Mouse (Mus musculus) mesoderm, embryonic 11.5 days (tissue): Measurements from ENCODE around the gene Arhgef11.
"Not testable (repeated sequence)": the region's sequence is repeated elsewhere in the genome, so short reads cannot be mapped to it uniquely, and the experiment has no call there.

Source experiments
- DNase-seq: peaks from one replicate; pipeline ENCODE4 v3.0.0-alpha.2; 2012; ENCODE audit warnings: low read depth, low spot score

The Arhgef11 gene

DNA sequence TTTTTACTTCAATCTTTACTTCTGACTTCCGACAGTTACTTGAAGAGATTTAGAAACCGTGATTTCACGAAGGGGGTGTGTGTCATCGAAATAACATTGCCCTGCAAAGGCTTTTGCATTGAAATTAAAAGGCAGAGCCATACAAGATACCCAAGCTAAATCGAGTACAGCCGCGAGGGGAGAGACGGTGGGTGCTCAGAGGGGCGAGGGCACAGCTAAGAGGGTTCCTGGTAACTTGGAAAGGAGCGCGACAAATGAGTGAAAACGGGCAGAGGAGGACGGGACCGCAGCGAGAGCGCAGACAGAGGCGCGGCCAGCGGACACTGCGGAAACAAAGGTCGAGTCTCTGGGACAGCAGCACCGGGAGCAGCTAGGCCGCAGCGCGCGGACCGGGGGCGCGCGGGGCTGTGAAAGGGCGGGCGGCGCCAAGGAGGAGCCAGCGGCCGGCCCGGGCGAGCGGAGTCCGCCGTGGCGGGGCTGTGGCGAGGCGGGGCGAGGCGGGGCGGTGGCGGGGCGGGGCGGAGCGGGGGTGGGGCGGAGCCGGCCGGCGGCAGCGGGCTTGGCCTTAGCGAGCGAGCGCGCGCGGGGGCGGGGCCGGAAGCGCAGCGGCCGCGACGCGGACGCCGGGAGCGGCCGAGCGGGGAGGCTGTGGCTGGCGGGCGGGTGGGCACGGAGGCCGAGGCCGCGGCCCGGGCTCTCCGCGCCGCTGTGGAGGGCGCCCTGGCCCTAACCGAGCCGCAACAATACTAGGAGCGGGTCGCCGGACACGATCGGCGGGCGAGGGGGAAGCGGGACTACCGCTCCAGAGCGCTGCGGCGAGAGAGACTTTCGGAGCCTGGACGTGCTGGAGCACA is at the start of gene Arhgef11:
Gene Arhgef11 (plus strand): TSS at position 603 of the 854 bp plus-strand sequence.
- peak; percentile 79 for DNase-seq

GRCm38 (mm10) chr3:87568681-87569080 is 48.7 kb upstream of the Arhgef11 start:
- DNase-seq = no peak

GRCm38 (mm10) chr3:87575766-87576165 is 41.6 kb upstream of the Arhgef11 start:
- DNase-seq = peak; percentile 57

DNA sequence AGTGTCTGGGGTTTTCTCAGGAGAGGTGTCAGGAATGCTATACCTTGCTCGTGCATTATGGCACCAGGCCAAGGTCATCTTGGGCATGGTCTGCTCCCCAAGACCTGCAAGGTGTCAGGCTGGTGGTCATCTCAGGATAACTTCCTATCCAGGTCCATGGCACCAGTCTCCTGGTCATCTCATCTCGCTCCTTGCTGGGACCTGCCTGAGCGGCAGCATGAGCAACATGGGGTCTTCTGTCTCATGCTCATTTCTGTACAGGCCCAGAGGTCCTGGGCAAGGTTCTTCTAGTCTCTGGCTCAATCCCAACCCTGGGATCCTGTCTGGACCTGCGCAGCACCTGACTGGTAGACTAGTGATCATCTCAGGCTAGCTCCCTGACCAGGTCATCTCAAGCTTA is 35.1 kb upstream of the Arhgef11 start:
- no peak for DNase-seq

DNA sequence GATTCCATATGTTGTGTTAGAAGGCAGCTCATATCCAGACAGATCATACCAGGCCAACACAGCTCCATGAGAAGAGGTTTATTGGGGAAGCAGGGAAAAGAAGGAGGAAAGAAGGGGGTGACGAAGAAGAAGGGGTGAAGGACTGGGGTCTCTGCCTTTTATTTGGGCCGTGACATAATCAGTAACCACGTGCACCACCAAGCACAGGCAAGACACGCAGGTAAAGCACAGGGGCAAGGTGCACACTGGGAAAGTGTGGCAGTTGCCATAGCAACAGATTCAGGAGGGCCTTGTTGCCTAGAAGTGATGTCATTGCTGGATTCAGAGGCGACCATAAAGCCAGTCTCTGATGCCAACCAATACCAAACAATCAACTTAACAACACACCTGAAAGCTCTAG is 23.6 kb upstream of the Arhgef11 start:
- DNase-seq = no peak

DNA sequence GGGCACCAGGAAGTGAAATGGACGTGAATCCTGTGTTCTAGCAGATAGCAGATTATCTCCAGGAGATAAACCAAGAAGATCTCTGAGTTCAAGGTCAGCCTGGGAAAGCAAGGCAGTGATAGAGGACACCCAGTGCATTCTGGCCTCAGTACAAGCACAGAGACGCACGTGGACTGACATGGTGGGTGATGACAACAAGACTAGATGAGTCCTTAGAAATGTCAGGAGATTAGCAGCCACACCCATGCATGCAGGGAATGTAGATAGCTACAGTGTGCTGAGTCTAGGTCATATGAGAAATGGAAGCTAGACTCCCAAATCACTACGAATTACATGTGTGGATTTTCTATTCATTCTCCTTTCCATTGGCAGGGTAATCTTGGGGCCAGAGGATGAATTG is 22.0 kb upstream of the Arhgef11 start:
- DNase-seq = not testable (repeated sequence)

- not testable (repeated sequence) for DNase-seq
These were observed 16.3 kb upstream of the Arhgef11 start for GRCm38 (mm10) chr3:87601077-87601476.

DNA sequence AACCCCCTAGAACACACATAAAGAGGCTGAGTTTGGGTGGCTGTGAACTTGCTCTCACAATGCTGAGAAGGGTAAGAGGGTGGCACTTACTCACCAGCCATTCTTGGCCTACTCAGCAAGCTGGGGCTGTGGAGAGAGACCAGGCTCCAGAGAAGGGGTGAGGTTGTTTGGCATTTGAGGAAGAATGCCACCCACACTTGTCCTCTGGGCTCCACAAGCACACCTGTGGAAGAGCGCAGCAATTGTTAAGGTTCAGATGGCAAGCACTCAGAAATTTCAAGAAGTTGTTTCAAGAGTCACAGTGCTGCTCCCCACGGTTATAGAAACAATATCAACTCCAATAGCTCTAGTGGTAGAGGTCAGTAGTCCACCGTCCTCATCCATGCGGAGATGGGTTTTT is 1.0 kb upstream of the Arhgef11 start:
- no peak for DNase-seq

DNA sequence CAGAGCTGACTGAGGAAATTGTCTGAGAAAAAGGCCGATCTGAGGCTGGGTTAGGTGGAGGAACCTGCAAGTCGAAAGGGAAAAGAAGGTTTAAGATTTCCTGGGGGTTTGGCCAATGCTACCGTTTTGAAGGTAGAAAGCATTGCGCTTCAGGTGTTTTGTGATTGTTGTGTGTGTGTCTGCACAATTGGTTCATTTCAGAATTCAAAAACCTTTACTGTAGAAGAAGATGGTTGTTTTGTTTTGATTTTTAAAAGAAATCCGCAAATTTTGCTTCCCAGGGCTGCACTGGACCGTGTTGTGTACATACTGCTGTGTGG is 412 bp downstream of the Arhgef11 start:
- DNase-seq = no peak

GRCm38 (mm10) chr3:87618240-87618639 is 881 bp downstream of the Arhgef11 start:
- no peak for DNase-seq

- DNase-seq = no peak
These were observed 1.8 kb downstream of the Arhgef11 start for GRCm38 (mm10) chr3:87618981-87619710.

GRCm38 (mm10) chr3:87620218-87620891 is 3.0 kb downstream of the Arhgef11 start:
- DNase-seq = no peak

DNA sequence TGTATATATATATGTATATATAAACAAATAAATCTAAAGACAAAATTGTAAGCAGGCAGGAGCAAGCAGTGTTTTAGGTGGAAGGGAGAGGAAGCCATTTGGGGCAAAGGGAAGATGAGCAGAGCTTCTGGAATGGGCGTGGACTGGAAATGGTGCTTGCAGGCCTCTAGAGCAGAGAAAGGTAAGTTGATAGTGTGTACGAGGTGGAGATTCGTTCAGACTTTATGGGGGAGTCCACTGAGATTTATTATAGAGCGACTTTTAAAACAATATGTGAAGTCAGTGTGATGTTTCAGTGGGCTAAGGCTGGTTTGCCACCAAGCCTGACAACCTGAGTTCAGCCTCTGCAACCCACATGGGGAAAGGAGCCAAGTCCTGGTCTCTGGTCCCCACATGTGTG is 7.5 kb downstream of the Arhgef11 start:
- DNase-seq = no peak

GRCm38 (mm10) chr3:87630899-87631298 is 13.5 kb downstream of the Arhgef11 start:
- no peak for DNase-seq

DNA sequence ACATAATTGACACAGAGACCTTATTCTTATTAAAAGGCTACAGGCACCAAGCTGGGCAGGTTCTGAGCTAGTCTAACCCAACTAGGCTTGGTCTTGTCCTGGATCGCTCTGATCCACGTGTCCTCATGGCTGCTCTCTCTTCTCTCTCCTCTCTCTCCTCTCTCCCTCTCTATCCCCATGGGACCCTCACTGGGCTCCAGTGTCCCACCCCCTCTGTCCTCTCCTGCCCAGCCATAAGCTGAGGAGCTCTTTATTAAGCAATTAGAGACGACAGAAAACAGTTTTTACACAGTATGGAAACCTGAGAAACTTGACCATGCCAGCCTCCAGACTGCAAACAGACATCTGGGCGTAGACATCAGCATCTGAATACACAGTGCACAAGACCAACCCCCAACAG is 14.0 kb downstream of the Arhgef11 start:
- DNase-seq = no peak

- no peak for DNase-seq
These were observed 18.2 kb downstream of the Arhgef11 start for GRCm38 (mm10) chr3:87635514-87635913.

DNA sequence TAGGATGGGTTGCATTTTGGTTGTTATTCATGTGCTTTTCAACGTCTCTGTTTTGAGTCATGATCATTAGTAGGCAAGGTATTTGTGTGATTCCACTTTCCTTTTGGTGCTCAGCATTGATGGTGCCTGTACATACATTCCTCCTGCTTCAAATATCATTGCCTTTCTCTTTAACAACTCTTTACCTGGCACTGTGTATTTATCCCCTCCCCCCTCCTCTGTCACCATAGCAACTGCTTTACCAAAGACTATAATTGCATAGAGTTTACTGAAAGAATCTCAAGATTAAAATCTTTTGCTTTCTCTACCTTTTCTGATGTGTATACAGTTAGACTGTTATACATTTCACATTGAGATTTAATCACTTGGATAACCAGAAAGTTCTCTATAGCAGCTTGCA is 26.1 kb downstream of the Arhgef11 start:
- DNase-seq = no peak

- no peak for DNase-seq
These were observed 28.8 kb downstream of the Arhgef11 start for GRCm38 (mm10) chr3:87646174-87646573.

DNA sequence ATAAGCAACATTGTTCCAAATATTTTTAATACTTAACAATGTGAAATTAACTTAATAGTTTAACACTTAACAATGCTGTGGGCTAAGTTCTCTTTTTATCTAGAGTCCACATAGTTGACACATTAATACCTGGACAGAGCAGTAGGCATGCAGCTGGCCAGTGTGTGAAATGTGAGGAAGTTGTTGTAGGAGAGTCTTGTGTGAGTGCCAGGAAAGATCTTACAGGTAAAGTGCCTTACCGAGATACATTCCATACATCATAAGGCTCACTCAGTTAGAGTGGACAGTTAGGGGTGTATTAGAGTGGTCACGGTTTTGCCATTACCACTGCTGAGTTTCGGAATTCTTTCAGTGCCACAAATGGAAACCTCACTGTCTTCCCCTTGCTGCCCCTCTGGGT is 31.7 kb downstream of the Arhgef11 start:
- no peak for DNase-seq

DNA sequence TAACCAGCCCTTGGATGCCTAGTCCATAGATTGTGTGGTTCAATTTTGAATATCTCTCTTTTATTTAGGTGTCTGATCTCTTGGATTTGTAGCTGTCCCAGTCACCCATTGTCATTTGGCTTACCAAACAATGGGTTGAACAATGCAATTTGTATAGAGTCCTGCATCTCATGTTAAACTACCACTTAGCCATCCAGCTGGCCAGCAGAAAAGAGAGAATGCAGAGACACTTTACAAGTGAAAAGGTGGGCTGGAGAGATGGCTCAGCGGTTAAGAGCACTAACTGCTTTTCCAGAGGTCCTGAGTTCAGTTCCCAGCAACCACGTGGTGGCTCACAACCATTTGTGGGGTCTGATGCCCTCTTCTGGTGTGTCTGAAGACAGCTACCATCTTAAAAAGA is 41.0 kb downstream of the Arhgef11 start:
- no peak for DNase-seq

GRCm38 (mm10) chr3:87659692-87660429 is 42.5 kb downstream of the Arhgef11 start:
- DNase-seq = no peak

DNA sequence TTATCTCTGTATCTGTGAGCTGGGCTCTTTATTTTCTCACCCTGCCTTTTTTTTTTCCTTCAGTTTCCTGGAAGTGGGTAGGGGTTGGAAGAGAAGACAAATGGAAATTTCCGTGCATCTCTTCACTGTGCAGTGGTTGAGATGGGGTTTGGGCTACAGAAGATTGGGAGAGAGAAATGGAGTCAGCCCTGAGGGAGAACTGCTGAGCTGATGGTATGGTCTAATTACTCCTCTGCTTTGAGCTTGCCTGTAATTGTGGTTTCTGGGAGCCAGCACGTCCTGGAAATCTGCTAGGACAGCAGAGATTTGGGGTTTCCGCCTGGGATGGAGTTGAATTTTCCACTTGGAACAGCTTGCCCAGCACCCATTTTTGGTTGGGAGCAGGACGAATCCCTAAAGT is 43.1 kb downstream of the Arhgef11 start:
- no peak for DNase-seq
